Comparison of ENCODE assay signal across 8 mouse cellular contexts in genomic region chrX:93281028-93281723, GRCm38 (mm10). TPM values are rescaled to one million over a fixed set of nuclear protein-coding genes. Genes with fewer than 3 reads are reported as not detected.
A peak's percentile ranks its signal among the peaks of the same experiment; 100 is the strongest.
DNase-seq lines count a peak whose midpoint lies in the region; ATAC-seq lines count a peak whose summit lies in the region.

No protein-coding gene starts in this region.

- peak overlapping the region; percentile 46 for H3K4me2 ChIP-seq in heart, embryonic 11.5 days
- peak overlapping the region; percentile 45 for H3K4me2 ChIP-seq in embryonic facial prominence, embryonic 13.5 days
- peak overlapping the region; percentile 27; the same call in 1 of the 2 replicates for H3K4me2 ChIP-seq in hindbrain, embryonic 15.5 days
- peak overlapping the region; percentile 6 for H3K4me2 ChIP-seq in liver, embryonic 11.5 days

- DNase-seq in heart, adult 9 months (ENCODE audit: low spot score in 2 of 2), result no peak
- peak; percentile 70 for DNase-seq in NIH3T3 (ENCODE audit: low read depth)
- peak; percentile 58 for DNase-seq in liver, embryonic 11.5 days (ENCODE audit: low spot score)
- peak; percentile 21 to 42 for DNase-seq in natural killer cell, adult 2 months (ENCODE audit: low spot score in 2 of 2)
- DNase-seq in thymus, postnatal 4 days, result peak; percentile 78

- H3K36me3 ChIP-seq in heart, embryonic 11.5 days (ENCODE audit: control insufficient read depth, insufficient read depth, low read length), result no peaks in the 10 kb centered on the region
- H3K36me3 ChIP-seq in embryonic facial prominence, embryonic 13.5 days, result no peaks in the 10 kb centered on the region
- no peaks in the 10 kb centered on the region for H3K36me3 ChIP-seq in hindbrain, embryonic 15.5 days
- H3K36me3 ChIP-seq in liver, embryonic 11.5 days (ENCODE audit: control insufficient read depth, insufficient read depth, low read length), result no peaks in the 10 kb centered on the region

- WGBS in heart, embryonic 11.5 days (ENCODE audit: insufficient replicate concordance), result 17% methylated on average over 23 of the region's 23 CpGs
- 15% methylated on average over 23 of the region's 23 CpGs for WGBS in embryonic facial prominence, embryonic 13.5 days
- WGBS in hindbrain, embryonic 15.5 days, result 18% methylated on average over 23 of the region's 23 CpGs
- 10% methylated on average over 23 of the region's 23 CpGs for WGBS in liver, embryonic 11.5 days

- no peak overlapping the region for H3K27ac ChIP-seq in heart, embryonic 11.5 days (ENCODE audit: low read depth, low read length)
- no peak overlapping the region for H3K27ac ChIP-seq in embryonic facial prominence, embryonic 13.5 days
- H3K27ac ChIP-seq in hindbrain, embryonic 15.5 days (replicated peaks), result no peak overlapping the region
- no peak overlapping the region for H3K27ac ChIP-seq in liver, embryonic 11.5 days (ENCODE audit: low read depth, low read length)

- no peaks in the 10 kb centered on the region for H3K4me1 ChIP-seq in heart, embryonic 11.5 days (ENCODE audit: control insufficient read depth, insufficient read depth, low read length)
- H3K4me1 ChIP-seq in embryonic facial prominence, embryonic 13.5 days, result no peaks in the 10 kb centered on the region; the same call in 1 of the 2 replicates
- 0 out of 2 replicates have a peak, but pooled peaks cover 1% of the 10 kb centered on the region for H3K4me1 ChIP-seq in hindbrain, embryonic 15.5 days (replicated peaks)
- H3K4me1 ChIP-seq in liver, embryonic 11.5 days (replicated peaks; ENCODE audit: control insufficient read depth, insufficient read depth, low read length), result no peaks in the 10 kb centered on the region

- peaks cover 32% of the 10 kb centered on the region for H3K27me3 ChIP-seq in heart, embryonic 11.5 days (ENCODE audit: control insufficient read depth, insufficient read depth, low read length)
- H3K27me3 ChIP-seq in embryonic facial prominence, embryonic 13.5 days, result peaks cover 89% of the 10 kb centered on the region
- peaks cover 53% of the 10 kb centered on the region for H3K27me3 ChIP-seq in hindbrain, embryonic 15.5 days
- H3K27me3 ChIP-seq in liver, embryonic 11.5 days (replicated peaks; ENCODE audit: control insufficient read depth, insufficient read depth, low read length), result peaks cover 66% of the 10 kb centered on the region

- H3K4me3 ChIP-seq in heart, embryonic 11.5 days (ENCODE audit: low read depth, low read length), result peak overlapping the region; percentile 14; the same call in 1 of the 2 replicates
- no peak overlapping the region for H3K4me3 ChIP-seq in embryonic facial prominence, embryonic 13.5 days
- H3K4me3 ChIP-seq in hindbrain, embryonic 15.5 days, result no peak overlapping the region
- peak overlapping the region; percentile 1; the same call in 1 of the 2 replicates for H3K4me3 ChIP-seq in liver, embryonic 11.5 days (ENCODE audit: low read depth, low read length)

- H3K9me3 ChIP-seq in heart, embryonic 11.5 days (replicated peaks; ENCODE audit: control insufficient read depth, low read length), result no peaks in the 10 kb centered on the region
- H3K9me3 ChIP-seq in embryonic facial prominence, embryonic 13.5 days, result no peaks in the 10 kb centered on the region
- H3K9me3 ChIP-seq in hindbrain, embryonic 15.5 days, result no peaks in the 10 kb centered on the region
- H3K9me3 ChIP-seq in liver, embryonic 11.5 days (ENCODE audit: control insufficient read depth, low read length), result no peaks in the 10 kb centered on the region

- no peak for ATAC-seq in heart, embryonic 11.5 days (replicated peaks; ENCODE audit: insufficient number of reproducible peaks, low FRiP score, low TSS enrichment)
- peak; percentile 52; the same call in 1 of the 2 replicates for ATAC-seq in embryonic facial prominence, embryonic 13.5 days (ENCODE audit: insufficient number of reproducible peaks, insufficient read depth, low FRiP score, low TSS enrichment, low read depth)
- no peak; the same call in 1 of the 2 replicates for ATAC-seq in hindbrain, embryonic 15.5 days (ENCODE audit: low FRiP score, low read depth)
- 0 out of 2 replicates have a peak, but pooled peaks have one; percentile 39 for ATAC-seq in liver, embryonic 11.5 days (replicated peaks; ENCODE audit: low FRiP score)

- H3K9ac ChIP-seq in heart, embryonic 11.5 days (ENCODE audit: low read depth, low read length), result no peak overlapping the region
- no peak overlapping the region for H3K9ac ChIP-seq in embryonic facial prominence, embryonic 13.5 days
- no peak overlapping the region for H3K9ac ChIP-seq in hindbrain, embryonic 15.5 days
- H3K9ac ChIP-seq in liver, embryonic 11.5 days (ENCODE audit: low read depth, low read length), result no peak overlapping the region

RNA-seq across cellular contexts. Expression of gene Arx, which starts 5.1 kb away (rescaled TPM):
- 0.09 TPM in 1 of 2 replicates, not detected in the other for polyA plus RNA-seq in heart, embryonic 11.5 days (2014; fragmentation: Nextera tagmentation; extraction: Ambion mirVana)
- polyA plus RNA-seq in embryonic facial prominence, embryonic 13.5 days (2015; fragmentation: Nextera tagmentation; extraction: Ambion mirVana), result 0.08 and 0.32 TPM in 2 replicates
- polyA plus RNA-seq in hindbrain, embryonic 15.5 days (2015; fragmentation: Nextera tagmentation; extraction: Ambion mirVana), result 0.84 and 2.9 TPM in 2 replicates
- polyA plus RNA-seq in liver, embryonic 11.5 days (2014; fragmentation: Nextera tagmentation; extraction: Ambion mirVana), result 0.40 and 0.69 TPM in 2 replicates

Comparison
In these comparisons a context has a peak if more than half of its experiments do, and no peak if none do; other contexts are left out.
1. ATAC-seq: peak in embryonic facial prominence, embryonic 13.5 days (single experiment) and liver, embryonic 11.5 days (single experiment); none in heart, embryonic 11.5 days (single experiment) and hindbrain, embryonic 15.5 days (single experiment).
2. H3K4me3 ChIP-seq: peak in heart, embryonic 11.5 days (single experiment) and liver, embryonic 11.5 days (single experiment); none in embryonic facial prominence, embryonic 13.5 days (single experiment) and hindbrain, embryonic 15.5 days (single experiment).
3. DNase-seq: peak in NIH3T3 (single experiment), liver, embryonic 11.5 days (single experiment), natural killer cell, adult 2 months (2 of 2) and thymus, postnatal 4 days (single experiment); none in heart, adult 9 months (0 of 2).
4. Peak in every context shown above with its lines, with median percentiles within 50 percentile points of each other: H3K4me2 ChIP-seq.